Mouse (Mus musculus): Measurements from ENCODE around the gene Sh3bp5l. TPM values are rescaled to one million over a fixed set of nuclear protein-coding genes. Genes with fewer than 3 reads are reported as not detected.
"Not testable (repeated sequence)": the region's sequence is repeated elsewhere in the genome, so short reads cannot be mapped to it uniquely, and the experiment has no call there.

Sh3bp5l gene
- polyA plus RNA-seq, 1 experiment from 2014 or later: 11.0 TPM

- Histone ChIP-seq H3K9me3 (ENCODE audit: low read length) (no peaks in the 10 kb centered on the region), H3K4me1 (ENCODE audit: insufficient read depth) (peaks cover 7% of the 10 kb centered on the region; the same call in 1 of the 2 replicates), H3K9ac (replicated peaks) (no peak overlapping the region), H3K27ac (ENCODE audit: low read depth) (no peak overlapping the region), H3K4me2 (ENCODE audit: low read depth, low read length) (no peak overlapping the region), H3K4me3 (ENCODE audit: low read depth, low read length) (no peak overlapping the region), H3K36me3 (replicated peaks; ENCODE audit: insufficient read depth, low read length) (no peaks in the 10 kb centered on the region), H3K27me3 (ENCODE audit: insufficient read depth, low read length) (no peaks in the 10 kb centered on the region)
- DNase-seq: no peak
- 71% methylated on average over 6 of the region's 6 CpGs for WGBS (ENCODE audit: insufficient replicate concordance)
- ATAC-seq: no peak
- TF ChIP-seq CTCF (IDR thresholded peaks at IDR 0.05; ENCODE audit: low read depth) (no peak), EP300 (IDR thresholded peaks at IDR 0.05; ENCODE audit: low read depth) (no peak)
Observed at GRCm38 (mm10) chr11:58357844-58358534, 27.5 kb downstream of the Sh3bp5l start.

GRCm38 (mm10) chr11:58362562-58362961, 32.0 kb downstream of the Sh3bp5l start:
- H3K9me3 ChIP-seq (ENCODE audit: low read length); H3K36me3 ChIP-seq (replicated peaks; ENCODE audit: insufficient read depth, low read length); H3K4me3 ChIP-seq (ENCODE audit: low read depth, low read length); ATAC-seq; DNase-seq; H3K27ac ChIP-seq (ENCODE audit: low read depth); H3K9ac ChIP-seq (replicated peaks); H3K27me3 ChIP-seq (ENCODE audit: insufficient read depth, low read length); H3K4me2 ChIP-seq (ENCODE audit: low read depth, low read length); H3K4me1 ChIP-seq (ENCODE audit: insufficient read depth): not testable (repeated sequence)
- WGBS (ENCODE audit: insufficient replicate concordance): no CpG with 5 or more reads among the region's 6 CpGs

- TF ChIP-seq EP300 (IDR thresholded peaks at IDR 0.05; ENCODE audit: low read depth) (no peak), CTCF (IDR thresholded peaks at IDR 0.05; ENCODE audit: low read depth) (no peak)
- no peaks in the 10 kb centered on the region for H3K27me3 ChIP-seq (ENCODE audit: insufficient read depth, low read length)
- no peak overlapping the region for H3K27ac ChIP-seq (ENCODE audit: low read depth)
- H3K4me3 ChIP-seq (ENCODE audit: low read depth, low read length): no peak overlapping the region
- WGBS (ENCODE audit: insufficient replicate concordance): 70% methylated on average over 3 of the region's 3 CpGs
- no peaks in the 10 kb centered on the region for H3K4me1 ChIP-seq (ENCODE audit: insufficient read depth)
- DNase-seq (no peak), ATAC-seq (no peak)
- H3K4me2 ChIP-seq (ENCODE audit: low read depth, low read length): no peak overlapping the region
- no peaks in the 10 kb centered on the region for H3K9me3 ChIP-seq (ENCODE audit: low read length)
- no peak overlapping the region for H3K9ac ChIP-seq (replicated peaks)
- no peaks in the 10 kb centered on the region for H3K36me3 ChIP-seq (replicated peaks; ENCODE audit: insufficient read depth, low read length)
Observed at GRCm38 (mm10) chr11:58364454-58364853, 33.9 kb downstream of the Sh3bp5l start.

GRCm38 (mm10) chr11:58366191-58366590, 35.7 kb downstream of the Sh3bp5l start:
- not testable (repeated sequence) for H3K4me1 ChIP-seq (ENCODE audit: insufficient read depth); H3K9ac ChIP-seq (replicated peaks); H3K4me2 ChIP-seq (ENCODE audit: low read depth, low read length); H3K9me3 ChIP-seq (ENCODE audit: low read length); DNase-seq; ATAC-seq; H3K36me3 ChIP-seq (replicated peaks; ENCODE audit: insufficient read depth, low read length); H3K4me3 ChIP-seq (ENCODE audit: low read depth, low read length); H3K27ac ChIP-seq (ENCODE audit: low read depth); H3K27me3 ChIP-seq (ENCODE audit: insufficient read depth, low read length)
- WGBS (ENCODE audit: insufficient replicate concordance): no CpG with 5 or more reads among the region's 6 CpGs

- H3K9ac ChIP-seq (replicated peaks): no peak overlapping the region
- no peaks in the 10 kb centered on the region for H3K36me3 ChIP-seq (replicated peaks; ENCODE audit: insufficient read depth, low read length)
- DNase-seq (no peak), ATAC-seq (no peak)
- 72% methylated on average over 2 of the region's 2 CpGs for WGBS (ENCODE audit: insufficient replicate concordance)
- no peak overlapping the region for H3K4me3 ChIP-seq (ENCODE audit: low read depth, low read length)
- TF ChIP-seq CTCF (IDR thresholded peaks at IDR 0.05; ENCODE audit: low read depth): no peak
- TF ChIP-seq EP300 (IDR thresholded peaks at IDR 0.05; ENCODE audit: low read depth): no peak
- H3K4me1 ChIP-seq (ENCODE audit: insufficient read depth): no peaks in the 10 kb centered on the region
- H3K9me3 ChIP-seq (ENCODE audit: low read length): no peaks in the 10 kb centered on the region
- no peak overlapping the region for H3K27ac ChIP-seq (ENCODE audit: low read depth)
- H3K4me2 ChIP-seq (ENCODE audit: low read depth, low read length): no peak overlapping the region
- no peaks in the 10 kb centered on the region for H3K27me3 ChIP-seq (ENCODE audit: insufficient read depth, low read length)
Observed at GRCm38 (mm10) chr11:58377273-58377672, 46.7 kb downstream of the Sh3bp5l start.

- no peak overlapping the region for H3K9ac ChIP-seq (replicated peaks)
- no peaks in the 10 kb centered on the region for H3K4me1 ChIP-seq (ENCODE audit: insufficient read depth)
- 67% methylated on average over 1 of the region's 1 CpGs for WGBS (ENCODE audit: insufficient replicate concordance)
- DNase-seq (no peak), ATAC-seq (no peak)
- H3K27ac ChIP-seq (ENCODE audit: low read depth): no peak overlapping the region
- H3K27me3 ChIP-seq (ENCODE audit: insufficient read depth, low read length): no peaks in the 10 kb centered on the region
- H3K9me3 ChIP-seq (ENCODE audit: low read length): no peaks in the 10 kb centered on the region
- H3K4me2 ChIP-seq (ENCODE audit: low read depth, low read length): no peak overlapping the region
- H3K36me3 ChIP-seq (replicated peaks; ENCODE audit: insufficient read depth, low read length): no peaks in the 10 kb centered on the region
- H3K4me3 ChIP-seq (ENCODE audit: low read depth, low read length): no peak overlapping the region
- TF ChIP-seq CTCF (IDR thresholded peaks at IDR 0.05; ENCODE audit: low read depth) (no peak), EP300 (IDR thresholded peaks at IDR 0.05; ENCODE audit: low read depth) (no peak)
Observed at GRCm38 (mm10) chr11:58377686-58378085, 47.2 kb downstream of the Sh3bp5l start.

Data from liver, postnatal 0 days (tissue).